Mouse (Mus musculus) forebrain, embryonic 14.5 days (tissue): ENCODE measurements around the gene Gm20661. TPM values are rescaled to one million over a fixed set of nuclear protein-coding genes. Genes with fewer than 3 reads are reported as not detected.
A peak's percentile ranks its signal among the peaks of the same experiment; 100 is the strongest.

ENCODE experiments used
- ATAC-seq: fragments of 200-750 bp; cut with Nextera tagmentation; 2 replicates; pipeline ENCODE4 v1.8.0; 2017; ENCODE audit warnings: mild to moderate bottlenecking, moderate library complexity
- DNase-seq: peaks from one replicate; pipeline ENCODE4 v3.0.0-alpha.2; 2015; ENCODE audit warnings: low spot score
- H3K27ac ChIP-seq: fragments of 300-500 bp; sonication (generic); 2 replicates; pipeline ENCODE4 v1.5.1; 2014; ENCODE audit warnings: low read depth, mild to moderate bottlenecking, control low read depth, low read length, moderate library complexity
- H3K27me3 ChIP-seq: fragments of 300-500 bp; sonication (generic); replicated peaks from 2 replicates; pipeline ENCODE4 v1.6.1; 2014; ENCODE audit warnings: low read length, control low read depth, mixed read lengths; ENCODE audit not compliant: control insufficient read depth, insufficient read depth
- H3K36me3 ChIP-seq: fragments of 300-500 bp; sonication (generic); 2 replicates; pipeline ENCODE4 v1.6.1; 2014; ENCODE audit warnings: low read length, control low read depth; ENCODE audit not compliant: control insufficient read depth, insufficient read depth
- H3K4me1 ChIP-seq: fragments of 300-500 bp; sonication (generic); 2 replicates; pipeline ENCODE4 v1.6.1; 2014; ENCODE audit warnings: antibody characterized with exemption, low read length, control low read depth; ENCODE audit not compliant: control insufficient read depth, insufficient read depth
- H3K4me2 ChIP-seq: fragments of 300-500 bp; sonication (generic); 2 replicates; pipeline ENCODE4 v1.6.1; 2014; ENCODE audit warnings: mild to moderate bottlenecking, control low read depth, low read length
- H3K4me3 ChIP-seq: fragments of 300-500 bp; sonication (generic); 2 replicates; pipeline ENCODE4 v1.5.1; 2014; ENCODE audit warnings: low read depth, low read length, control low read depth
- H3K9ac ChIP-seq: fragments of 300-500 bp; sonication (generic); 2 replicates; pipeline ENCODE4 v1.6.1; 2014; ENCODE audit warnings: mild to moderate bottlenecking, low read length, control low read depth, moderate library complexity
- H3K9me3 ChIP-seq: fragments of 300-500 bp; sonication (generic); replicated peaks from 2 replicates; pipeline ENCODE4 v1.6.1; 2016; ENCODE audit warnings: low read length, control low read depth, mixed read lengths; ENCODE audit not compliant: control insufficient read depth
- WGBS: fragments of 180-500 bp; shearing (Covaris S2); extraction: QIAGEN DNeasy Blood & Tissue Kit; methylation state at CpG from one replicate; pipeline ENCODE4 v1.1.7; 2014; 5-methylcytosine and 5-hydroxymethylcytosine counted together
- polyA plus RNA-seq: library from polyadenylated mRNA; unstranded; fragments of >200 nt; fragmentation: Nextera tagmentation; extraction: Ambion mirVana; gene quantifications from 2 replicates; pipeline ENCODE4 v1.2.1, GENCODE M21; 2014

The Gm20661 gene
- polyA plus RNA-seq, 1 experiment from 2014 or later = 0.56 TPM

DNA sequence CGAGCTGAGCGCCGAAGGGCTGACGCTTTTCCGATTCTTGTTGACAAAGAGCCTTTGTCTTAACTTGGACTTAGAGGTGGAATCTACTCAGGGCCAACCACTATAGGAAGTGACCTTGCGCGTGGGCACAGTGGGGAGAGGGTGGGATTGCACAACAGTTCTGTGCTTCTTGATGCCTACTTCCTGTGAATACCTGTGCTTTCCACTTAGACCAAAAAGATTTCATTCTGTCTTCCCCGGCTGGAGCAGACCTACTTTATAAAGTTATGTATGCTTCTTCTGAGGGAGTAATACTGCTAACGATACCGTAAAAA is 33.0 kb upstream of the Gm20661 start, which contains the start of gene Traip:
Gene Traip, plus strand, starts transcription at position 215 of the 314 bp plus-strand sequence.
- Histone ChIP-seq H3K4me1 (peaks cover 7% of the 10 kb centered on the region; the same call in 1 of the 2 replicates), H3K9ac (peak within 1 kb of the TSS; percentile 76), H3K4me2 (peak within 1 kb of the TSS; percentile 61), H3K9me3 (no peaks in the 10 kb centered on the region), H3K27me3 (no peaks in the 10 kb centered on the region), H3K36me3 (no peaks in the 10 kb centered on the region), H3K27ac (peak within 1 kb of the TSS; percentile 71), H3K4me3 (peak within 1 kb of the TSS; percentile 47)
- ATAC-seq = no peak
- 91% methylated on average over 10 of the region's 10 CpGs for WGBS
- no peak for DNase-seq

DNA sequence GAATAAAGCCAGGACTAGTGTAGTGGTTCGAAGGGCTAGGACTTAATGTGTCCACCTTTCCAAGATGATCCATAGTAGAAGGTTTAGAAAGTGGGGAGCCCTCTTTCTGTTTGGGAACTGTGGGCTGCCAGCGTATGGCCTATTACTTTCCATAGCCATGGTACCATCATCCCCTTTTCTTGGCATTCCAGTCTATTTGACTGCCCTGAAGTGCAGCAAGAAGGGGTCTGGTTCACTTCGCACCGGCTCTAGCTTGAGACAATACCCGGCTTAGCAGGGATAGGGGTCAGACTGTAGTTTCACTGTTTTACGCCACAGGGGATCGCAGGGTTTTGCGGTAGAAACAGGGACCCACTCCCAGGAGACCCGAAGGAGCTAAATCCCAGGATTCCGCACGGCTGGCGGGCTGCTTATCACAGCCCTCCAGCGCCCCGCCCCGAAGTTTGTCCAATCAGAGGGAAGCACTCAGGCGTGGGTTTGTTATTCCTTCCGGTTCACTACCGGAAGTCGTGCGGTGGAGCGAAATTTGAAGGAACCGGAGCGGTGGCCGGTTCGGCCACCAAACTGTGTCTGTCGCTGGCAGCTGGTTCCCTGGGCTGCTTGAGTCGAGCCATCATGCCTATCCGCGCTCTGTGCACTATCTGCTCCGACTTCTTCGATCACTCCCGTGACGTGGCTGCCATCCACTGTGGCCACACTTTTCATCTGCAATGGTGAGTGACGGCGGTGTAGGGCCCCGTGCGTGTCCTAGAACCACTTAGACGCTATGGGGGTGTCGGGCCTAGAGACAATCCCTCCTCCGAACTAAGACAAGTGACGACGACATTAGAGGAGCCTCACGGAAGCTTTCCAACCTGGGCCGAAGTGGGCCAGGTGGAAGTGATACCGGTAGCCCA is 32.1 kb upstream of the Gm20661 start:
- Histone ChIP-seq H3K27ac (peak overlapping the region; percentile 71), H3K4me1 (peaks cover 7% of the 10 kb centered on the region; the same call in 1 of the 2 replicates), H3K27me3 (no peaks in the 10 kb centered on the region), H3K9me3 (no peaks in the 10 kb centered on the region), H3K4me2 (peak overlapping the region; percentile 61), H3K4me3 (peak overlapping the region; percentile 47), H3K36me3 (no peaks in the 10 kb centered on the region), H3K9ac (peak overlapping the region; percentile 76)
- ATAC-seq (peak; percentile 97), DNase-seq (peak; percentile 97)
- 15% methylated on average over 45 of the region's 45 CpGs for WGBS

DNA sequence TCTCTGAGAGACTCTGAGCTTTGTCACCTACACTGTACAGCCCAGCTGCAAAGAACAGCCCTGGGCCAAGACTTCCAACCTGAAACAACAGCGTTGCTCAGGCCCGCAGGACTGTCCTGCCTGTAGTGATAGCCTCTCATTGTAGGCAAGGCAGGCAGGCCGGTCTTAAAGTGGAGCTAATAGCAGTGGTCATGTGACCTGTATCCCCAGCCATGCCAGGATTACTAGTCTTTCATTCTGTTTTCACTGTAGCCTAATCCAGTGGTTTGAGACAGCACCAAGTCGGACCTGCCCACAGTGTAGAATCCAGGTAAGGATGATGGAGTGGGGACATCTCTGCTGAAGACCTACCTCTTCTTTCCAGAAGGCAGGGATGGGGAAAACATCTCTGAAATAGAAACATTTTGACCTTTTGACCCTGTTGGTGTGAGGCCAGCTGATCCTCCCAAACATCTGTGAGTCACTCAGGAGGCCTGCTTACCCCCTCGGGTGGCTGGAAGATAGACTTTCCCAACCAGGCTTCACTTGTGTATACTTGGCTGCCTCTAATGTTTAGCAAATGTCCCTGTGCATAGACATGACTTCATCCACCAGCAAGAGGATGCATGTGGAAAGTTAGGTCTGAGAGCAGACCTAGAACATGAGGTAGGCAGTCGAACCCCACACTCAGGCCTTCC is 27.1 kb upstream of the Gm20661 start:
- Histone ChIP-seq H3K4me3 (no peak overlapping the region), H3K27ac (no peak overlapping the region), H3K9me3 (no peaks in the 10 kb centered on the region), H3K27me3 (no peaks in the 10 kb centered on the region), H3K9ac (no peak overlapping the region), H3K4me2 (no peak overlapping the region), H3K4me1 (0 out of 2 replicates have a peak, but pooled peaks cover 3% of the 10 kb centered on the region), H3K36me3 (peaks cover 17% of the 10 kb centered on the region; the same call in 1 of the 2 replicates)
- WGBS = 84% methylated on average over 6 of the region's 6 CpGs
- DNase-seq = no peak
- ATAC-seq = no peak

DNA sequence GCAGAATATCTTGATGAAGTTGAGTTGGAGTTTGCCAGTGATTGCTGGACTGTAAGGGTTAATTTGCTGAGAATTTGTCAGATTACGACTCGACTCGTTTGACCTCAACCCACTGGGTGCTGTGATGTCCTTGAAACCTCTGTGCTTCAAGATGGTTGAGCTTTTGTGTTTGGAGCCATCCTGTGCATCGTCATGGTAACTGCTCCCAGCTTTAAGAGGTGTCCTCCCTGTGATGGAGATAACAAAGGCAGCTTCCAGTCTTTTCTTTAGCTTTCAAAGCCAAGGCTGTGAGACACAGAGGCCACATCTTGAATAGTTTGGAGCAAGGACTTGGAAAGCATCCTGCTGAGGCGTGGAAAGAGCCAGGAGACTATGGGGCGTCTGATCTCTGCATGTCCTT is 25.7 kb upstream of the Gm20661 start:
- 0 out of 2 replicates have a peak overlapping the region, but pooled peaks have one; percentile 39 for H3K27ac ChIP-seq
- H3K36me3 ChIP-seq = peaks cover 20% of the 10 kb centered on the region
- 39% methylated on average over 6 of the region's 6 CpGs for WGBS
- no peaks in the 10 kb centered on the region for H3K9me3 ChIP-seq
- DNase-seq (no peak), ATAC-seq (no peak)
- no peak overlapping the region for H3K9ac ChIP-seq
- H3K4me3 ChIP-seq = no peak overlapping the region
- H3K4me1 ChIP-seq = peaks cover 3% of the 10 kb centered on the region; the same call in 1 of the 2 replicates
- no peak overlapping the region for H3K4me2 ChIP-seq
- H3K27me3 ChIP-seq = no peaks in the 10 kb centered on the region

DNA sequence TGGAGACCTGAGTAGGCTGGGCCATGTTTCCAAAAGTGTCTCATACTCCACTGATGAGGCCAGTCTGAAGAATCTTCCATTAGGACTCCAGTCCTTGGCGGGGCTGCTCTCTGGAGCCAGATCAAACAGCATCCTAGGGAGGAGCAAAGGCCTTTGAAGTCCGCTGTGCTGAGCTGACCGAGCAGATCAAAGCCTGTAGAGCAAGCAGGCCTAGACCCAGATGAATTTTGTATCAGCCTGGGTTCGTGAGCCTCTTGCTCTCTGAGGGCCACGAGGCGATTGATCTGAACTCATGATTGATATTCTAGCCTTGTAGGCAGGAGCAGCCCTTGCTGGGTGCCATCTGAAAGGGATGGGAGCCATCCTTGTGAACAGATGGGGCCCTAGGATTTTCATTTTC is 23.0 kb upstream of the Gm20661 start:
- Histone ChIP-seq H3K4me2 (no peak overlapping the region), H3K36me3 (peaks cover 37% of the 10 kb centered on the region), H3K4me1 (peaks cover 3% of the 10 kb centered on the region; the same call in 1 of the 2 replicates), H3K9ac (no peak overlapping the region), H3K4me3 (no peak overlapping the region), H3K9me3 (no peaks in the 10 kb centered on the region), H3K27ac (peak overlapping the region; percentile 59; the same call in 1 of the 2 replicates), H3K27me3 (no peaks in the 10 kb centered on the region)
- DNase-seq = no peak
- WGBS = 80% methylated on average over 6 of the region's 6 CpGs
- ATAC-seq = no peak

DNA sequence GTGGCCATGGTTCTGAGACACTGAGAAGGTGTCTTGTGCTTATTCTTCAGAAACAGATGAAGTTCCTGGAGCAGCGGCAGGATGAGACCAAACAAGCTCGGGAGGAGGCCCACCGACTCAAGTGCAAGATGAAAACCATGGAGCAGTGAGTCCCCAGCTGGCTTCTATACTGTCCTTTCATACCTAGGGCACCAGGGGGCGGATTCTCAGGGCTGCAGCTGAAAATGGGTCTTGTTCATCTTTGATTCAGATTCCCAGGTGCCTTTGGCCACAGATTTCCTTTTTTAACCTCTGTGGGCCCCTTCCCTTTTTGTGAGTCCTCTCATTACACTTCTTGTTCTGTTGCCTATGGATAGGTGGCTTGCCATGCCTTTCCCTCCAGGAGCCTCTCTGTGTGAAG is 21.9 kb upstream of the Gm20661 start:
- H3K4me3 ChIP-seq = no peak overlapping the region
- H3K9ac ChIP-seq = no peak overlapping the region
- H3K4me2 ChIP-seq = no peak overlapping the region; the same call in 1 of the 2 replicates
- H3K36me3 ChIP-seq = peaks cover 39% of the 10 kb centered on the region
- no peaks in the 10 kb centered on the region for H3K27me3 ChIP-seq
- WGBS = 80% methylated on average over 4 of the region's 4 CpGs
- ATAC-seq (no peak), DNase-seq (no peak)
- peaks cover 3% of the 10 kb centered on the region; the same call in 1 of the 2 replicates for H3K4me1 ChIP-seq
- no peaks in the 10 kb centered on the region for H3K9me3 ChIP-seq
- H3K27ac ChIP-seq = peak overlapping the region; percentile 59; the same call in 1 of the 2 replicates

DNA sequence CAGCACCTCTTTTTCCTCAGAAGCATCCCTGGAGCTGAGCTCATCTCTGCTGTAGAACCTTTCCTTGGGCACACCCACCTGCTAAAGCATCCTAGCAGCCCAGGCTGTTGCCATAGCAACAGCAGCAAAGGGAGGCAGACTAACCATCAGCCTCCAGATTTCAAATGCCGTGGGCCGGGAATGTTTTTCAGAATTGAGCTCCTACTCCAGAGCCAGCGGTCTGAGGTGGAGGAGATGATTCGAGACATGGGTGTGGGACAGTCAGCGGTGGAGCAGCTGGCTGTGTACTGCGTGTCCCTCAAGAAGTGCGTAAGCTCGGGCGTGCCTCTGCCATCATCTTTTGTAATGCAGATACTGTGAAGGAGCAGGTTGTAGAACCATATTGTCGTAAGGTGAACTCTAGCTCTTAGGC is 21.5 kb upstream of the Gm20661 start:
- peaks cover 41% of the 10 kb centered on the region for H3K36me3 ChIP-seq
- peak; percentile 73; the same call in 1 of the 2 replicates for ATAC-seq
- H3K9ac ChIP-seq = no peak overlapping the region
- WGBS = 77% methylated on average over 10 of the region's 10 CpGs
- H3K4me2 ChIP-seq = no peak overlapping the region; the same call in 1 of the 2 replicates
- peak; percentile 80 for DNase-seq
- H3K27ac ChIP-seq = peak overlapping the region; percentile 59
- no peaks in the 10 kb centered on the region for H3K9me3 ChIP-seq
- H3K4me1 ChIP-seq = peaks cover 3% of the 10 kb centered on the region; the same call in 1 of the 2 replicates
- H3K27me3 ChIP-seq = no peaks in the 10 kb centered on the region
- H3K4me3 ChIP-seq = no peak overlapping the region

DNA sequence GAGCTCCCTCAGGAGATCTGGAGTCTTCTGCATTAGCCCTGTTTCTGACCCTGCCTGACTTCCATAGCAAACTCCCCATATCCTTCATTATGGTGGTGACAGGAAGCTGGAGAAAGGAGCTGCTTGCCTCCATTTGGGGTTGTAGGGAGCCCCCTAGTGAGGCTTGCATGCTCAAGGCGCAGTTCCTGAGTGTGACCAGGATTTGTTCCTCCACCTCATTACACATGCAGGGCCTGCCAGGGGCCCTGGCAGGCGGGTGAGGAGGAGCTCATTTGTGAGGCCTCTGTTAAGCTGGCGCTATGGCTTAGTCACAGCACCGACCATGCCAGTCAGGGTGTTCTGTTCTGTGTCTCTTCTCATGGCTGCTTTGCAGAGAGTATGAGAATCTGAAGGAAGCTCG is 21.0 kb upstream of the Gm20661 start:
- peaks cover 39% of the 10 kb centered on the region for H3K36me3 ChIP-seq
- H3K27ac ChIP-seq = peak overlapping the region; percentile 59
- H3K4me2 ChIP-seq = no peak overlapping the region; the same call in 1 of the 2 replicates
- ATAC-seq (peak; percentile 40), DNase-seq (peak; percentile 65)
- no peaks in the 10 kb centered on the region for H3K9me3 ChIP-seq
- no peak overlapping the region for H3K4me3 ChIP-seq
- peaks cover 3% of the 10 kb centered on the region; the same call in 1 of the 2 replicates for H3K4me1 ChIP-seq
- H3K27me3 ChIP-seq = no peaks in the 10 kb centered on the region
- H3K9ac ChIP-seq = no peak overlapping the region
- 46% methylated on average over 5 of the region's 5 CpGs for WGBS
